Mouse (Mus musculus) adrenal gland, postnatal 4 days (tissue): ENCODE results near the gene Sfmbt2. TPM values are rescaled to one million over a fixed set of nuclear protein-coding genes. Genes with fewer than 3 reads are reported as not detected.
"Not testable (repeated sequence)": the region's sequence is repeated elsewhere in the genome, so short reads cannot be mapped to it uniquely, and the experiment has no call there.

ENCODE experiments used
- DNase-seq, 2 experiments: peaks; one replicate each; pipeline ENCODE4 v3.0.0; 2021 to 2022; ENCODE audit warnings: low spot score in 2 of 2, mixed read lengths in 2 of 2
- long read RNA-seq, 2 experiments: library from polyadenylated mRNA; stranded (forward); transcript quantifications; one replicate each; pipeline ENCODE4 v2.0.0; 2021
- total RNA-seq, 2 experiments: library from RNA; stranded (reverse); gene quantifications; 2 replicates each; pipeline ENCODE4 v1.2.3; 2021

Gene Sfmbt2
- total RNA-seq, result 1 to 10 TPM; 2.3 to 2.9 TPM
- long read RNA-seq, experiment 1, result 0 reads
- long read RNA-seq, experiment 2, partial matches to known transcripts, result 0 of 1 reads
- long read RNA-seq, experiment 2, other reads (novel, unspliced or antisense), result 0 of 1 reads

DNA sequence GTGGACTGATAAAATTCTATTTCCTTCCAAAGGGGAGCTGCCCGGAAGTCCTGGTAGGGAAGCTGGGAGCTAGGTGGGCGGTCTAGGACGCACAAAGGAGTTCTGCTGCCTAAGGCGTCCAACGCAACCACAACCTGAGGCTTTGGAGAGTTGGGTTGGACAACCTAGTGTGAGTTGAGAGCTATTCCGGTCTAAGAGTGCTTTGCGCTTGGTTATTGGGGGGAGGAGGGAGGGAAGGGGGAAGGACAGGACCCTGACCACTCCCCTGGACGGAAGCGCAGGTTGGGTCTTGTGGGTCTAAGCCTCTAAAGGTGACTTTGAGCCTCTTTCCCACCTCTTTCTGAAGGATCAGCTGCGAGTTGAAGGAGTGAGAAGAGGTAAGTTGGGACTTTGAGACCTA is at the start of gene Sfmbt2:
TSS of gene Sfmbt2 (plus strand) at position 335 of the 400 bp plus-strand sequence.
- DNase-seq, result no peak

DNA sequence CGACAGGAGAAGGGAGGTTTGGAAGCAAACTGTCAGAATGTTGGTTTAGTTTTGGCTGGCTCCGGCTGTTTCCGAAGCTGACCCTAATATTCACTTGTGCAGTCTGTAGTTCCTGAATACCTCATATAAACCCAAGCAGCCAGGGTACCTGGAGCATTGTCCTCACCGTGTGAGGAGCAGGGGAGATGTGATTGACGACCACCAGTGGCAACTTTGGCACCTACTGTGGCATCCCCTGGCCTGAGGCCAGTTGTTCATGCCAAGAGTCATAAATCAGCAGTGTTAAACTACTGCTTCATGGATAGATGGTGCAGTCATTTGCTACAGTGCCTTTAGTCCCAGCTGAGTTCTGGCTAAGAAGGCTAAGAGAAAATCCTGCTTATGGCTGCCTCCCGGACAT is 49.2 kb upstream of the Sfmbt2 start:
- DNase-seq, result no peak

GRCm38 (mm10) chr2:10323173-10323572 is 47.1 kb upstream of the Sfmbt2 start:
- no peak for DNase-seq

DNA sequence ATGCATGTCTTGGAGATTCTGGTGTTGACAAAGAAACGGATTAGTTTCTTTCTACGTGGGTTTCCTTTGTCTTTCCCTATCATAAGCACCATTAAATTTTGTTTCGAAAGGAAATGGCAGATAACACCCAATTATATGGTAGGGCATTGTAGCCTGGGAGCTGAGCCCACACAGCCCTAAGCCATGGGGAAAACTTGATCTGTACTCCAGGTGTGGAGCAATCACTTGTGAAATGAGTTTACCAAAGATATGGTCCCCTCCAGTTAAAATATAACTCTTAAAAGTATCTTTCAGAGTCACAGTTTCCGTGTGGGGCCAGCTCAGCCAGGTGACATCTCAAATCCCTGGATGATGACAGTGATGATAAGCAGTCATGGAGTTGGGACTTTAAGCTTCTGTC is 45.3 kb upstream of the Sfmbt2 start:
- DNase-seq, result no peak

GRCm38 (mm10) chr2:10330216-10330615 is 40.1 kb upstream of the Sfmbt2 start:
- DNase-seq, result no peak

DNA sequence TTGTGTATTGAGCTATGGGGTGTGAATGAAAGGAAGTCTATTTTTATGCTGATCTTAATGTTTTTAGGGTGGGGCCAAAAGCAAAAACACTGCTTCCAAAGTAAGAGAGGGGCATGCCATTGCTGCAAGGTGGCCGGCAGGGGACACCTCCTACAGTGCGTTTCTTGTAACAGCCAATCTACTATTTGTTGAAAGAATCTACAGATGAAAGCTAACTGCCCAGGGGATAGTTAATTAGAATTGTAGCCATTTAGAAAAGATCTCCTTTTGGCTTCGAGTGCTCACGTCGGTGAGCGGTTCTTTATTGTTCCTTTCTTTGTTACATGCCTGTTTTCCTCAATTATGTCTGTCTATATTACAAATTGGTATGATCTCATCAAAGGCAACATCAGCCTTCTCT is 36.0 kb upstream of the Sfmbt2 start:
- DNase-seq, result no peak

- no peak for DNase-seq
These were observed 35.2 kb upstream of the Sfmbt2 start for GRCm38 (mm10) chr2:10335037-10335608.

DNA sequence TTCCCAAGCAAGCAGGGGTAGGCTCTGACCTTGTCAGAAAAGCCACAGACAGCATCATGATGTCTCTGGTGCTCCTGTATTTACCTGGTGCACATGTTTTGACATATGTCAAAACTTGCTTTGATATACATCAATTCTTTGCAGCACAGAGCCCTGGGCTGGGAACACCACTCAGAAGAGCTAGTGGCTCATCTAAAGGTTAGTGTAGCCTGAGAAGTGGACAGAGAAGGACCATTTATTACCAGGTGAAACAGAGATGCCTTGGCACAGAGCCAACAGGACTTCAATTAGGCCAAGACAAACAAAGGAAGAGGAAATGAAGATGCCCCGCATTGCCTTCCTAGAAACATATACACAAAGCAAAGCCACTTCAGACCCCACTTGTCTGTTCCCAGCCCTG is 30.3 kb upstream of the Sfmbt2 start:
- DNase-seq, result no peak

- no peak for DNase-seq
These were observed 26.8 kb upstream of the Sfmbt2 start for GRCm38 (mm10) chr2:10343523-10343922.

GRCm38 (mm10) chr2:10344073-10344472 is 26.2 kb upstream of the Sfmbt2 start:
- DNase-seq, result not testable (repeated sequence)

DNA sequence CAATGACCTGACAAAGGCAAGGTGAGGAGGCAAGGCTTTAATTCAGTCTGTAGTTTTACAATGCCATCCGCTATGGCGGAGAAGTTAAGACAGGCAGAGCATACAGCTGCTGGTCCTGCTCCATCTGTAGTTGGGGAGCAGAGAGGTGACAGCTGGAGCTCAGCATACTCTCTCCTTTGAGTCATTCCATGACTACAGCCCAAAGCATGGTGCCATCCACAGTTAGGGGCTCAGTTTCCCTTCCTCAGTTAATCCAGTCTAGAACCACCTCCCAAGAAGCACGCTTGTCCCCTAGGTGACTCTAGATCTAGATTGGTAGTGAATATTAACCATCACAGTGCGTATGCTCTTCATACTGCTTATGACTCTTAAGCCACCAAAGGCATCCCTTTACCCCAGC is 23.1 kb upstream of the Sfmbt2 start:
- no peak for DNase-seq

- DNase-seq, result no peak
These were observed 22.3 kb upstream of the Sfmbt2 start for GRCm38 (mm10) chr2:10348036-10348435.

GRCm38 (mm10) chr2:10350266-10350810 is 20.0 kb upstream of the Sfmbt2 start:
- no peak for DNase-seq

- no peak for DNase-seq
These were observed 19.2 kb upstream of the Sfmbt2 start for GRCm38 (mm10) chr2:10351125-10351524.

DNA sequence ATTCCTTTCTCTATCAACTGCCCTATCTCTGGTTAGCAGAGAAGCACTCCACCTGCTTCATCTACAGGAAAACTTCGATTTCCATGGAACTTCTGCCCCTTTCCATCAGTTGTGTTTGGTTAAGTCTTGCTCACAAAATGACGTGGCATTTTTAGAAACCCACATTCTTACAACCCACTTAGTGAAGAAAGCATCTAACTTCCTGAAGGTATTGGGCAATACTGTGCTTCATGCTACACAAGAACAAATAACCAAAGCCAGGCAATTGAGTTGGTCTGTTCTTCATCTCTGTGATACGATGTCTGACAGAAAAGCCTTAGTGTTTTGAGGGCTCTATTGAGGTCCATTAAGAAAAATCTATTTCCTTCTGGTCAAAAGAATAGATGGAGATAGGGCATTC is 17.4 kb upstream of the Sfmbt2 start:
- DNase-seq, result no peak

- no peak for DNase-seq
These were observed 16.4 kb upstream of the Sfmbt2 start for GRCm38 (mm10) chr2:10353889-10354288.

DNA sequence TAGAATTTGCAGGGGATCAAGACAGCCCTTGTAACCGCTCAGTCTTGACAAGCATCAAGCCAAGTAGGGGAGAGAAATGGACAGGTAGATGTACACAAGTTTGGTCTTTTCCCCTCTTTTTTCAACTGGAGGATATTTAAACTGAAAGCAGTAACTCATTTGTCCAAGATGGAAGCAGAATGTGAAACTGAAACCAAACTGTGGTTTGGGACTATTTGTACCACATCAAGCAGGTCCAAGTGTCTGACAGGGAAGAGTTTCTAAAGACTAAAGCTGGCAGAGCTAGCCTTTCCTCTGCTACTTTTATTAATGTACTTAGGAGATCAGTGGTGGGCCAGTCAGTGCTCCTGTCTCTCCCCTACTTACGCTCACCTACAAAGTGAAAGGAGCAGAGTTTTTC is 10.4 kb upstream of the Sfmbt2 start:
- no peak for DNase-seq

DNA sequence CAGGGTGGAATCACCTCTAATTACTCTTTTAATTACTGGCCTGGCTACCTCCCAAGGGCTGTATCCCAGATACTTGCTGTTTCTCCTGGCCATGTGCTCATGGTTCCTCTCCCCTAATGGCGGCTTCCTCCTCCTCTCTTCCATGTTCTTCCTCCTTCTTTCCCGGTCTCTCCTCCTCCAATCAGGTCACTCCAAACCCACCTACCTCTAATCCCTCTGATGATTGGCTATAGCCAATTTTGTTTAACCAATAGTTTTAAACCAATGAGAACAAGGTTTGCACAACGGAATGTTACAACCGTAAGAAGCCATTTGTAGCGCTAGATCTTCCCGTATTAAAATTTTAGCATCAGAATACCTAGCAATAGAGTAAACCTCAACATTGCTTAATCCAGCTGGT is 5.2 kb upstream of the Sfmbt2 start:
- no peak for DNase-seq

GRCm38 (mm10) chr2:10366284-10366683 is 4.0 kb upstream of the Sfmbt2 start:
- DNase-seq, result no peak

- DNase-seq, result no peak
These were observed 634 bp upstream of the Sfmbt2 start for GRCm38 (mm10) chr2:10369676-10370075.

GRCm38 (mm10) chr2:10370687-10371458 is 563 bp downstream of the Sfmbt2 start:
- DNase-seq, result no peak

GRCm38 (mm10) chr2:10371459-10371817 is 1.1 kb downstream of the Sfmbt2 start:
- no peak for DNase-seq

- DNase-seq, result no peak
These were observed 1.6 kb downstream of the Sfmbt2 start for GRCm38 (mm10) chr2:10371899-10372298.
